Mouse (Mus musculus) embryonic facial prominence, embryonic 10.5 days (tissue): Measurements from ENCODE around the gene Tprkb. TPM values are rescaled to one million over a fixed set of nuclear protein-coding genes. Genes with fewer than 3 reads are reported as not detected.

ENCODE experiments used
- polyA plus RNA-seq: library from polyadenylated mRNA; unstranded; fragments of >200 nt; fragmentation: Nextera tagmentation; extraction: Ambion mirVana; gene quantifications from 2 replicates; pipeline ENCODE4 v1.2.1, GENCODE M21; 2016

Gene Tprkb
- polyA plus RNA-seq, 1 experiment from 2014 or later = 29.0 TPM

Other genes starting within 250 kb of the Tprkb start
- not detected in 2 replicates for gene Nat8f7, start 198.7 kb upstream of the Tprkb start, polyA plus RNA-seq
- gene Nat8f3, start 146.1 kb upstream of the Tprkb start, polyA plus RNA-seq = 0.21 TPM in 1 of 2 replicates, not detected in the other
- not detected in 2 replicates for gene Nat8f6, start 90.9 kb upstream of the Tprkb start, polyA plus RNA-seq
- not detected in 2 replicates for gene Nat8f5, start 90.9 kb upstream of the Tprkb start, polyA plus RNA-seq
- gene Nat8, start 79.8 kb upstream of the Tprkb start, polyA plus RNA-seq = not detected in 2 replicates
- not detected in 2 replicates for gene Nat8f2, start 42.7 kb upstream of the Tprkb start, polyA plus RNA-seq
- gene Nat8f4, start 7.0 kb upstream of the Tprkb start, polyA plus RNA-seq = 2.8 and 3.3 TPM in 2 replicates
- gene Nat8f1, start 3.8 kb downstream of the Tprkb start, polyA plus RNA-seq = 3.8 and 5.5 TPM in 2 replicates
- gene Dusp11, start 49.8 kb downstream of the Tprkb start, polyA plus RNA-seq = 38.7 and 39.9 TPM in 2 replicates
- not detected in 2 replicates for gene Figla, start 104.3 kb downstream of the Tprkb start, polyA plus RNA-seq
- gene Add2, start 116.8 kb downstream of the Tprkb start, polyA plus RNA-seq = 23.4 and 26.6 TPM in 2 replicates